Mouse (Mus musculus): ENCODE data around the gene Pmp22. TPM values are rescaled to one million over a fixed set of nuclear protein-coding genes. Genes with fewer than 3 reads are reported as not detected.

Pmp22 gene
- polyA plus RNA-seq, 1 experiment = 32.5 TPM

DNA sequence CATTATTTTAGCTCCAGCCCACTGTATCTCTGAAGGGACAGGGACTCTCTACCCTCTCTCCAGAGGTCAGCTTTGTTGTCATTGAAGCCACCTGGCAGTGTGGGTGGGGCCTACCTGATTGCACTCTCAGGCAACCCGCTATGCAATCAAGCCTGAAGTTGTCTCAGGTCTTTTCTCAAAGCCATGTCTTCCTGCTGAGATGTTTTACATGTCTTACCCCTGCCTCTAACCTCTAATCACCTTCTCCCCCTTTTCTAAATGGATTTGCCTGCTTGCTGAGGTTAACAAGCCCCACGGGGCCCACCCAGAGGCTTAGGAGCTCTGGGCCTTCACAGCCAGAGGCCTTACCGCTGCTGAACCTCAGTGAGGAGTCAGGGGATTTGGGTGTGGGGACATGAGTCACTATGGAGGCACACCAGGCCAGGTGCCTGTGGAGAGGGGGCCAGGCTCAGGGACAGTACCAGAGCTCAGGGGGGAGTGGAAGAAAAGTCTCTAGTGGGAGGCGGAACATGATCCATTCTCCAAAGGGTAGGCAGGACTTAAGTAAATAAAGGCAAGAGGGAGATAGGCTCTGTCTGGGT is 8.1 kb downstream of the Pmp22 start:
- 91% methylated on average over 4 of the region's 4 CpGs for WGBS
- no peak overlapping the region for H3K27ac ChIP-seq (ENCODE audit: insufficient read depth, low read depth, low read length)
- no peaks in the 10 kb centered on the region for H3K27me3 ChIP-seq (replicated peaks; ENCODE audit: control insufficient read depth, insufficient read depth, low read length)
- no peaks in the 10 kb centered on the region for H3K4me1 ChIP-seq (ENCODE audit: control insufficient read depth, insufficient read depth, low read length)
- DNase-seq = no peak
- no peak overlapping the region for H3K4me3 ChIP-seq (ENCODE audit: insufficient read depth, low read depth, low read length)
- TF ChIP-seq CTCF (conservative IDR thresholded peaks at IDR 0.05; ENCODE audit: insufficient read depth, insufficient read length, low read depth, low read length) (no peak), POLR2A (IDR thresholded peaks at IDR 0.05; ENCODE audit: low read depth, low read length) (no peak)
- H3K36me3 ChIP-seq (ENCODE audit: control insufficient read depth, insufficient read depth, low read length) = no peaks in the 10 kb centered on the region

DNA sequence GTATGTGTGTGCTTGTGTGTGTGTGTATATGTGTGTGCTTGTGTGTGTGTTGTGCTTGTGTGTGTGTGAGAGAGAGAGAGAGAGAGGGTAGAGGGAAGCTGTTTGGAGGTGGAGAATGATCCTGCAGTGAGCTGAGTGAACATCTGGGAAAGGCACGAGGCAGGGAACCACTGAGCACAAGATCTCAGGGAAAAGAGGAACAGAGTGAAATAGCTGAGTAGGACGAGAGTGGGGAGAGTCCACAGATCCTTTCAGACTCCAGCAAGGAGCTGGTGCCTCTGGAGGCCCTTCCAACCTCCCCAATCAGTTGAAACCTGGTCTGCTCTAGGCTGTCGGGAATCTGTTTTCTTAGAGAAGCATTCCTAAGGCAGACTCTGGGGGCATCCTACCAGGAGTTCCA is 10.0 kb downstream of the Pmp22 start:
- Histone ChIP-seq H3K36me3 (ENCODE audit: control insufficient read depth, insufficient read depth, low read length) (no peaks in the 10 kb centered on the region), H3K4me1 (ENCODE audit: control insufficient read depth, insufficient read depth, low read length) (no peaks in the 10 kb centered on the region), H3K27me3 (replicated peaks; ENCODE audit: control insufficient read depth, insufficient read depth, low read length) (no peaks in the 10 kb centered on the region), H3K4me3 (ENCODE audit: insufficient read depth, low read depth, low read length) (no peak overlapping the region), H3K27ac (ENCODE audit: insufficient read depth, low read depth, low read length) (no peak overlapping the region)
- 56% methylated on average over 3 of the region's 3 CpGs for WGBS
- DNase-seq = no peak
- TF ChIP-seq CTCF (conservative IDR thresholded peaks at IDR 0.05; ENCODE audit: insufficient read depth, insufficient read length, low read depth, low read length) (no peak), POLR2A (IDR thresholded peaks at IDR 0.05; ENCODE audit: low read depth, low read length) (no peak)

DNA sequence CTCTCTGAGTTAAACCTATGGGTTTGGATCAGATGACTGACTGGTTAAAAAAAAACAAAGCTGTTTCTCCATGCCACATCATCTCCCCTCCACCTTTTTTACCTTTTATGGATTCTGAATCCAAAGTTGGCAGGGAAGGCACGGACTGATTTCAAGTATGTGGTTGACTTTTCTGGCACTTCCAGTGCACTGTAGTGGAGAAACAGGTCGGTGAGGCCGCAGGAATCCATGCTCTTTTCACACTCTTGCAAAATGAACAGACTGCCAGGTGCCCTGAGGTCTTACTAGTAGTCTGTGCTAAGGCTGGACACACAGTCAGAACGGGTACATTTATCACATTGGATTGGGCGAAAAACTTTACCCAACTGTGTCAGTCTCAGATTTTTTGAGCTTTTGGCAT is 13.5 kb downstream of the Pmp22 start:
- H3K27me3 ChIP-seq (replicated peaks; ENCODE audit: control insufficient read depth, insufficient read depth, low read length) = no peaks in the 10 kb centered on the region
- DNase-seq = no peak
- TF ChIP-seq CTCF (conservative IDR thresholded peaks at IDR 0.05; ENCODE audit: insufficient read depth, insufficient read length, low read depth, low read length) = no peak
- no peak for TF ChIP-seq POLR2A (IDR thresholded peaks at IDR 0.05; ENCODE audit: low read depth, low read length)
- H3K4me1 ChIP-seq (ENCODE audit: control insufficient read depth, insufficient read depth, low read length) = no peaks in the 10 kb centered on the region
- no peaks in the 10 kb centered on the region for H3K36me3 ChIP-seq (ENCODE audit: control insufficient read depth, insufficient read depth, low read length)
- 74% methylated on average over 5 of the region's 5 CpGs for WGBS
- H3K27ac ChIP-seq (ENCODE audit: insufficient read depth, low read depth, low read length) = no peak overlapping the region
- no peak overlapping the region for H3K4me3 ChIP-seq (ENCODE audit: insufficient read depth, low read depth, low read length)

DNA sequence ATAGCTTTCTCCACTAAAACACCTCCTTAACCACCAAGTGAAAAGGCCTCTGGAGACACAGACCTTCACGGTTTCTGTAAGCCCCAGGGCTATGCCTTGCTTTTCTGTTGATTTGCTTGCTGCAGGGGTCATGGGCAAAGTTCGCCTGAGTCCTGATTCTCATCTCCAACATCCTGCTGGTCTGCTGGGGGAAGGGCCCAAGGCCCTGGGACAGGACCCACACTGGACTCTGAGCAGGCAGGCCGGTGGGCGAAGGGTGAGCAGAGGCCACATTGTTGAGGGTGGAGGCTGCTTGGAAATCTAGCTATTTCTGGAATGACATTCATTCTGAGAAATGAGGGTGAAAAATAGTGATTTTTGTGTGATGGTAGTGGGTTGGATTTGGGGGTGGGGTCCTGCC is 14.0 kb downstream of the Pmp22 start:
- no peaks in the 10 kb centered on the region for H3K36me3 ChIP-seq (ENCODE audit: control insufficient read depth, insufficient read depth, low read length)
- no peak for DNase-seq
- no peaks in the 10 kb centered on the region for H3K27me3 ChIP-seq (replicated peaks; ENCODE audit: control insufficient read depth, insufficient read depth, low read length)
- no peak overlapping the region for H3K27ac ChIP-seq (ENCODE audit: insufficient read depth, low read depth, low read length)
- TF ChIP-seq POLR2A (IDR thresholded peaks at IDR 0.05; ENCODE audit: low read depth, low read length) (no peak), CTCF (conservative IDR thresholded peaks at IDR 0.05; ENCODE audit: insufficient read depth, insufficient read length, low read depth, low read length) (no peak)
- H3K4me1 ChIP-seq (ENCODE audit: control insufficient read depth, insufficient read depth, low read length) = no peaks in the 10 kb centered on the region
- H3K4me3 ChIP-seq (ENCODE audit: insufficient read depth, low read depth, low read length) = no peak overlapping the region
- WGBS = 60% methylated on average over 4 of the region's 4 CpGs

DNA sequence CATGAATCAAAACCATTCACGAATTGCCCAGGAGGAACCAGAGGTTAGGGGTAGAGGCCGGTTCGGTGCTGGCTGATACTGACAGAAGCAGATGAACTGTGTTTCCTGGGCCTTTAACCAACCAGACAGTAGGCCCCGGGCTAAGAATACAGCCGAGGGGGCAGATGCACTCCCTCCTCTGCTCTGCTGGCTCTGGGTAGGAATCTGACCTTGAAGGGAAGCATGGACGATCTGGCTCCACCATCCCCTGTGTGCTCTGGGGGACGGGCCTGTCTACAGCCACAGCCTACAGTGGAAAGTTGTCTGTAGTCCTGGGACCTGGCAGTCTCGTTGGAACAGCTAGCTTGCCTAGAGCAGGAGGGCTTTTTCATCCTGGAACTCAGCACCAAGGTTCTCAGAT is 14.7 kb downstream of the Pmp22 start:
- WGBS = 69% methylated on average over 8 of the region's 8 CpGs
- H3K4me3 ChIP-seq (ENCODE audit: insufficient read depth, low read depth, low read length) = no peak overlapping the region

DNA sequence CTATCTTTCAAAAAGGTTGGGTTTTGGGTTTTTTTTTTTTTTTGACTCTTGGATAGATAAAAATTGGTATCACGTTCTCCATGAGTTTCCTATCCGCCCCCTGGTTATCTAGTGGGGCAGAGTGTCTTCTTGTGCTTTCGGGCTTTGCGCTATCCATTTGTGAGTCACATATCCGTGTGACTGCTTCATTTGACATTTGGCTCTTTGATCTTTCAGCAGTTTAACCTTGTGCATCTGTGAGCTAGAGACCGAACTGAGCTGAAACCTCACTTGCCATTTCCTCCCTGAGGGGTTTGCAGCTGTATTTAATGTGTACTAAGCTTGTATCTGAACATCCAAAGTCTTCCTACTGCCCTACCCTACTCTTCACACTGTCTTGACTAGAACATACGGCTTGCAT is 17.8 kb downstream of the Pmp22 start:
- TF ChIP-seq POLR2A (IDR thresholded peaks at IDR 0.05; ENCODE audit: low read depth, low read length) = no peak
- no peak for TF ChIP-seq CTCF (conservative IDR thresholded peaks at IDR 0.05; ENCODE audit: insufficient read depth, insufficient read length, low read depth, low read length)
- no peak overlapping the region for H3K4me3 ChIP-seq (ENCODE audit: insufficient read depth, low read depth, low read length)
- DNase-seq = no peak
- no peaks in the 10 kb centered on the region for H3K4me1 ChIP-seq (ENCODE audit: control insufficient read depth, insufficient read depth, low read length)
- no peaks in the 10 kb centered on the region for H3K27me3 ChIP-seq (replicated peaks; ENCODE audit: control insufficient read depth, insufficient read depth, low read length)
- no peak overlapping the region for H3K27ac ChIP-seq (ENCODE audit: insufficient read depth, low read depth, low read length)
- no peaks in the 10 kb centered on the region for H3K36me3 ChIP-seq (ENCODE audit: control insufficient read depth, insufficient read depth, low read length)
- 65% methylated on average over 7 of the region's 7 CpGs for whole genome bisulfite sequencing

More for the DNA sequence above, 14.7 kb downstream of the Pmp22 start:
- Histone ChIP-seq H3K27me3 (replicated peaks; ENCODE audit: control insufficient read depth, insufficient read depth, low read length) (no peaks in the 10 kb centered on the region), H3K36me3 (ENCODE audit: control insufficient read depth, insufficient read depth, low read length) (no peaks in the 10 kb centered on the region), H3K4me1 (ENCODE audit: control insufficient read depth, insufficient read depth, low read length) (no peaks in the 10 kb centered on the region), H3K27ac (ENCODE audit: insufficient read depth, low read depth, low read length) (no peak overlapping the region)
- DNase-seq = no peak
- TF ChIP-seq CTCF (conservative IDR thresholded peaks at IDR 0.05; ENCODE audit: insufficient read depth, insufficient read length, low read depth, low read length) (no peak), POLR2A (IDR thresholded peaks at IDR 0.05; ENCODE audit: low read depth, low read length) (no peak)

DNA sequence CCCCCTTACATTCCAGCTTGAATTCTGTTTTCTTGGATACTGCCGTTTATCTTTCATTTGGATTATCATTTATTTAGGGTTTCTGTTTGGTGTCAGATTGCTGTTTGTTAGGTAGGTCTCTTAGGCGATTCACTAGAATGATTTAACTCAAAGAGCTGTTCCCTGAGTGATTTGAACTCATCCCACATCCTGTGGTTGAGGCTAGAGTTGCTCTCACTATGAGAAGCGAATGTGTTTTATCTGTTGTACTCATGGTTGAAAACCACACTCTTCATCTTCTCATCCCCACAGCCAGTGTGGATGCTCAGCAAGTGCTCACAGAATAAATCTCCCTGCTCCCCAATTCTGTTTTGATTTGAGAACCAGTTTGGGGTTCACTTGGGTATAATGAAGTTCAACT is 19.5 kb downstream of the Pmp22 start:
- Histone ChIP-seq H3K4me1 (ENCODE audit: control insufficient read depth, insufficient read depth, low read length) (no peaks in the 10 kb centered on the region), H3K36me3 (ENCODE audit: control insufficient read depth, insufficient read depth, low read length) (no peaks in the 10 kb centered on the region), H3K4me3 (ENCODE audit: insufficient read depth, low read depth, low read length) (no peak overlapping the region), H3K27me3 (replicated peaks; ENCODE audit: control insufficient read depth, insufficient read depth, low read length) (no peaks in the 10 kb centered on the region), H3K27ac (ENCODE audit: insufficient read depth, low read depth, low read length) (no peak overlapping the region)
- DNase-seq = no peak
- no peak for TF ChIP-seq POLR2A (IDR thresholded peaks at IDR 0.05; ENCODE audit: low read depth, low read length)
- TF ChIP-seq CTCF (conservative IDR thresholded peaks at IDR 0.05; ENCODE audit: insufficient read depth, insufficient read length, low read depth, low read length) = no peak
- WGBS = 68% methylated on average over 3 of the region's 3 CpGs

Measured in kidney, adult 2 months (tissue).